Mouse (Mus musculus) lung, postnatal 0 days (tissue): ENCODE data around the gene Sntb2.

Experiments used
- CTCF ChIP-seq: IDR thresholded peaks from 2 replicates; pipeline ENCODE4 v1.5.1; 2016; ENCODE audit warnings: antibody characterized with exemption, mild to moderate bottlenecking
- EP300 ChIP-seq: IDR thresholded peaks from 2 replicates; pipeline ENCODE4 v1.6.1; 2016; ENCODE audit warnings: antibody characterized with exemption, mild to moderate bottlenecking, control low read depth

GRCm38 (mm10) chr8:106964573-106964972 lies 29.0 kb downstream of the Sntb2 start:
- TF ChIP-seq CTCF (no peak), EP300 (no peak)
